Mouse (Mus musculus) liver, embryonic 14.5 days (tissue): ENCODE results near the gene Cep97.
"Not testable (repeated sequence)": the region's sequence is repeated elsewhere in the genome, so short reads cannot be mapped to it uniquely, and the experiment has no call there.

ENCODE experiments used
- CTCF ChIP-seq: IDR thresholded peaks from 2 replicates; pipeline ENCODE4 v1.5.1; 2016; ENCODE audit warnings: antibody characterized with exemption, low read depth, control low read depth
- EP300 ChIP-seq: IDR thresholded peaks from 2 replicates; pipeline ENCODE4 v1.6.1; 2016; ENCODE audit warnings: antibody characterized with exemption, low read depth

- not testable (repeated sequence) for TF ChIP-seq CTCF, EP300
Measured at GRCm38 (mm10) chr16:55859421-55859820, 75.2 kb downstream of the Cep97 start.
